In genomic region chr17:13007730-13008425, GRCm38 (mm10) we compare ENCODE assay signal across 8 mouse cellular contexts. TPM values are rescaled to one million over a fixed set of nuclear protein-coding genes. Genes with fewer than 3 reads are reported as not detected.
DNase-seq lines count a peak whose midpoint lies in the region; ATAC-seq lines count a peak whose summit lies in the region.

No protein-coding gene starts in this region.

- peak overlapping the region; percentile 68 for H3K9ac ChIP-seq in hindbrain, embryonic 11.5 days (ENCODE audit: low read depth, low read length)

- no peaks in the 10 kb centered on the region for H3K27me3 ChIP-seq in hindbrain, embryonic 11.5 days (ENCODE audit: control insufficient read depth, insufficient read depth, low read length)

- no peaks in the 10 kb centered on the region for H3K9me3 ChIP-seq in hindbrain, embryonic 11.5 days (ENCODE audit: control insufficient read depth, low read length)

- peak; percentile 99 for DNase-seq in MN1 (ENCODE audit: low spot score)
- DNase-seq in cerebellum, adult 9-10 months: peak; percentile 97
- DNase-seq in hindbrain, embryonic 11.5 days (ENCODE audit: low spot score): peak; percentile 97
- DNase-seq in layer of hippocampus, postnatal 10 days (ENCODE audit: low spot score in 2 of 2): peak; percentile 97 to 99
- peak; percentile 99 for DNase-seq in lung, postnatal 10 days
- DNase-seq in ovary, postnatal 36 days (ENCODE audit: low spot score): peak; percentile 100
- DNase-seq in thymus, postnatal 25 days: peak; percentile 98

- H3K27ac ChIP-seq in hindbrain, embryonic 11.5 days (ENCODE audit: low read depth, low read length): peak overlapping the region; percentile 83

- H3K4me1 ChIP-seq in hindbrain, embryonic 11.5 days (replicated peaks; ENCODE audit: control insufficient read depth, insufficient read depth, low read length): no peaks in the 10 kb centered on the region

- peak overlapping the region; percentile 88 for H3K4me3 ChIP-seq in hindbrain, embryonic 11.5 days (ENCODE audit: low read depth, low read length)

- no peaks in the 10 kb centered on the region for H3K36me3 ChIP-seq in hindbrain, embryonic 11.5 days (ENCODE audit: control insufficient read depth, insufficient read depth, low read length)

- WGBS in hindbrain, embryonic 11.5 days: under 1% methylated on average over 60 of the region's 76 CpGs

- peak overlapping the region; percentile 67 for H3K4me2 ChIP-seq in hindbrain, embryonic 11.5 days (replicated peaks; ENCODE audit: low read depth, low read length)

- peak; percentile 96 for ATAC-seq in frontal cortex, adult (ENCODE audit: low TSS enrichment)
- peak; percentile 98 for ATAC-seq in hindbrain, embryonic 11.5 days (ENCODE audit: low FRiP score)

RNA-seq across cellular contexts. Expression of gene Sod2, which starts 1.2 kb away (rescaled TPM):
- polyA plus RNA-seq in hindbrain, embryonic 11.5 days (2014; fragmentation: Nextera tagmentation; extraction: Ambion mirVana): 120 and 127 TPM in 2 replicates
- 100 to 1,000 TPM; 211 to 236 TPM for total RNA-seq in layer of hippocampus, postnatal 10 days (2021)

RNA-seq across cellular contexts. Expression of gene Wtap, which starts 13.9 kb away (rescaled TPM):
- polyA plus RNA-seq in hindbrain, embryonic 11.5 days (2014; fragmentation: Nextera tagmentation; extraction: Ambion mirVana): 130 and 133 TPM in 2 replicates
- 10 to 100 TPM; 64.5 to 66.4 TPM for total RNA-seq in layer of hippocampus, postnatal 10 days (2021)

RNA-seq across cellular contexts. Expression of gene Gpr31b, which starts 44.2 kb away (rescaled TPM):
- polyA plus RNA-seq in hindbrain, embryonic 11.5 days (2014; fragmentation: Nextera tagmentation; extraction: Ambion mirVana): 0.25 TPM in 1 of 2 replicates, not detected in the other
- under 1 TPM; 0.41 to 0.65 TPM for total RNA-seq in layer of hippocampus, postnatal 10 days (2021)

RNA-seq across cellular contexts. Expression of gene Acat2, which starts 47.3 kb away (rescaled TPM):
- polyA plus RNA-seq in hindbrain, embryonic 11.5 days (2014; fragmentation: Nextera tagmentation; extraction: Ambion mirVana): 244 and 372 TPM in 2 replicates
- total RNA-seq in layer of hippocampus, postnatal 10 days (2021): 100 to 1,000 TPM; 101 to 110 TPM

RNA-seq across cellular contexts. Expression of gene Tcp10b, which starts 53.0 kb away (rescaled TPM):
- 0.23 TPM in 1 of 2 replicates, not detected in the other for polyA plus RNA-seq in hindbrain, embryonic 11.5 days (2014; fragmentation: Nextera tagmentation; extraction: Ambion mirVana)
- under 1 TPM; 0.34 to 0.47 TPM for total RNA-seq in layer of hippocampus, postnatal 10 days (2021)

Comparison
In these comparisons a context has a peak if more than half of its experiments do, and no peak if none do; other contexts are left out.
1. Peak in every context shown above with its lines: DNase-seq, ATAC-seq, H3K4me3 ChIP-seq and H3K27ac ChIP-seq.